Mouse (Mus musculus): ENCODE measurements around the gene Olfr435. TPM values are rescaled to one million over a fixed set of nuclear protein-coding genes. Genes with fewer than 3 reads are reported as not detected.
"Not testable (repeated sequence)": the region's sequence is repeated elsewhere in the genome, so short reads cannot be mapped to it uniquely, and the experiment has no call there.

The Olfr435 gene
- not detected for total RNA-seq (2021)
- long read RNA-seq, experiment 1: 0 reads
- long read RNA-seq, experiment 2: 0 reads

- no peak for DNase-seq
These were observed at the start of gene Olfr435 for GRCm38 (mm10) chr6:43196781-43197180. Olfr435 (plus strand) TSS chr6:43197146.

- no peak for DNase-seq
These were observed 37.4 kb upstream of the Olfr435 start for GRCm38 (mm10) chr6:43159502-43159901.

- no peak for DNase-seq
These were observed 34.0 kb upstream of the Olfr435 start, which contains the start of gene Olfr437 for GRCm38 (mm10) chr6:43162982-43163381. Olfr437 (plus strand) TSS chr6:43163282.

GRCm38 (mm10) chr6:43167246-43167645 is 29.7 kb upstream of the Olfr435 start:
- no peak for DNase-seq

- no peak for DNase-seq
These were observed 25.1 kb upstream of the Olfr435 start, which contains the start of gene Olfr13 for GRCm38 (mm10) chr6:43171840-43172239. Olfr13 (plus strand) TSS chr6:43172140.

DNA sequence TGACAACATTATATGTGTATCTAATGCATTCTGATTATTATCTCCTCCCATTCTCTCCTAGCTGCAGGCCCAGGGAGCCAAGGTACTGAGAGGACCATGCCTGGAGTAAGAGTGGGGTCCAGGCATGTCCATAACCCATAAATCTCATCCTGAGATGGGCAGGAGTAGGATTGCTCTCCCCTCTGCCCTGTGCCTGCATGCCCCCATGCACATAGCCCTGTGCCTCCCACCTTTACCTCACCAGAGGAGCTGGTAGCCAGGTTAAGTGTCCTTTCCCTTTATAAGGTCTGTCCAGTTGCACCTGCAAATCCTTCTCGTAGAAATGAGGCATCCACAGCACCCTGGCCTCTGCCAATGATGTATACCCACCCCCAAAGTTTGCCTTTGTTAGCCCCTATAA is 18.8 kb upstream of the Olfr435 start:
- DNase-seq: no peak

DNA sequence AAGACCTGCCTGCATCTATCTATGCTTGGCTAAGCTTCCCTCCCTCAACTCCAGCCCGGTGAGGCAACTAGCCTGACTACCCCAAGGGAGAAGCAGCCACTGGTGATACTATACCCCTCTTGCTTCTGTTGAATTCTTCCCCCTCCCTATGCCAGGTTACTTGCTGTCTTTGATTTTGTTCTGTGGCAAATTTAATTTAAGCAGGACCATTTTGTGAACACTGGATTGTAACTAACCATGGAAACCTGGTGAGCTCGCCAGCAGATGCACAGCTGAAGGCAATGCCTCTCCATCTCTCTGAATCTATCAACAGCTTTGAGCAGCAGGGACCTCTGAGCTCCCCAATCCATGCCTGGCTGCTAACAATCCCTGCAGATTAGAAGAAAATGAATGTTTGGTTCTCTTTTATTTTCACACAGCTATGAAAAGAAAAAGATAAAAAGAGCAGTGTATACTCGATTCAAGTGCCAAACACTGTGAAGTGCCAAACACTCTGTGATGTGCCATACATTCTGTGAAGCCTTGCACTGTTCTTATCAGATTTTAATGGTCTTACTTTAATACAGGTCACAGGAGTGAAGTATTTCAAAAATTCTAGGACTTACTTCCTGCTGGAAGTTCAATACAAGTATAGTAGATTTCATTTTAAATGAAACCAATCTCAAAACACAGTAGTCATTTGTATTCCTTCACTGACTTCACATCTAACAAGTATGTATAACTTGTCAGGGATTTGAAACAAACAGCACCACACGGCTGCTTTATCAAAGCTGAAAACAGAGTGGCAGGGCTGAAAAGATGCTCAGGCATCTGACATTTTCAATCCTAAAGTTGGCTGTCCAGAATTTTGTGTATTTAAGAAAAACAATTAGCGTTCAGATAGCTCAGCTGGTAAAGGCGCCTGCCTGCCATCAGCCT is 18.1 kb upstream of the Olfr435 start:
- DNase-seq: no peak

GRCm38 (mm10) chr6:43190986-43191385 is 6.0 kb upstream of the Olfr435 start:
- DNase-seq: no peak

DNA sequence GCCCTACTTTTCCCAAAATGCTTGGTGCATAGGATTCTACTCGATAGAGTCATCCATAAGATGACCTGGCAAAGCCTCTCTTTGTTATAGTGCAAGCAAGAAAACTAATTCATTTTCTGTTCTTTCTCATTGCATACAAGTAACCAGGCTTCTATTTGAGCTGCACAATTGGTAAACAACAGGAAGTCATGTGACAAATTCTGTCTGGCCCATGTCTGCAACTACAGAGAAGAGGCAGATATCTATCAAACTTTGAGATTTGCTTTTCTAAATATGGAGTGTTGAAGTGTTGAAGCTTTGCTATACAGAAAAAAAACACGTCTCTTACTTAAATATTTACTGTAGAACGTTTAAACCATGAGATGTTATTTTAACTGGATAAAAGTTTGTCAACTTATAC is 1.1 kb downstream of the Olfr435 start:
- no peak for DNase-seq

DNA sequence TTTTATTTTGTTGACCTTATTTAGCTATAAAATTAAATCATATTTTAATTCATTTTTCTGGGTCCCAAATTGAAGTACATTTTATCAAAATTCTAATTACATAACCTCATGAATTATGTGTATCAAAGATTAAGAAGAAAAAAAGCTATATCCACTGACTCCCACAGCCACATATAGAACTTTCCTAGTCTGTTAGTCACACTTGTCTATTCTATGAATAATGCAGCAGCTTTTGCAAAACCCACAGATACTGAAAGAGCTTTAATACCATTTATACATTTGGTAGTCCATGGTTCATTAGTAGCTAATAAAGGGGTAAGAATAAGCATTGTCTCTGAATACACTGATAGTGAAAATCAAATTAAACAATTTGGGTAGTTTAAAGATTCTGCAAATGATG is 5.8 kb downstream of the Olfr435 start:
- no peak for DNase-seq

DNA sequence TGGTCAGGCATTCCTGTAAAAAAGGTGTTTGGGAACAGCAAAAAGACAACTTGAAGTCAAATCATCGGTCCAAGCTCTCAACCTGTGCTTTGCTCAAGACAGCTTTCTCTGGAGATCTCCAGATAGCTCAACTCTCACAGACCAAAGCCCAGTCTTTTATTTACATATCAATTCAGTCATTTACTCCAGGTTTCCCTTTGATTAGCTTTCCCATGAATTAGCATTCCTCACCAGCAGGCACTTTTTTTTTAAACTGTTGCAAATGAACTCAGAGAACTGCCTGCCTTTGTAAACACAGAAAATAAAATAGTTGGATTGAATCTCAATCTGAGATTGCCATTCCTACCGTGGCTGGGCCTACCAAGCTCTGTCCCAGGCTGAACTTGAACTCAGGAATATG is 8.4 kb downstream of the Olfr435 start:
- DNase-seq: no peak

DNA sequence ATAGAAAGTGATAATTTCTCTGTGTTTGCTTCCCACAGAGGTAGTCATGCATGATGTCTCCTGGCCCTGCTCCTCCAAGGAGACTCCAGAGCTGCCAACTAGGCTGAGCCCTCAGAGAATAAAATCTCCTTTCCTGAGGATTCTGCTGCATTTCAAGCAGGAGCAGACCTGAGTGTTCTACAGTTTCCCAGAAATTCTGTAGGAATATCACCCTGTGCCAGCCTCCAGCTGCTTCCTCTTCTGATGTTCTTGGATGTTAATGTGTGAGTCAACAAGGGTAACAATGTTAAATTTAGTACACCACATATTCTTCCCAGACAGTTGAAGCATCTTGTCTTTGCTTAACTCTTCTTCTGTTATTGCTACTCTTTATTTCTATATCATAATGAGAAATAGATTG is 15.9 kb downstream of the Olfr435 start, which contains the start of gene Olfr434:
Olfr434 (plus strand) TSS at position 149 of the 400 bp plus-strand sequence.
- DNase-seq: not testable (repeated sequence)

- not testable (repeated sequence) for DNase-seq
These were observed 34.3 kb downstream of the Olfr435 start, which contains the start of gene Olfr47 for GRCm38 (mm10) chr6:43231255-43231654. Olfr47 (plus strand) TSS chr6:43231529.

GRCm38 (mm10) chr6:43242061-43242460 is 45.1 kb downstream of the Olfr435 start:
- DNase-seq: no peak

DNA sequence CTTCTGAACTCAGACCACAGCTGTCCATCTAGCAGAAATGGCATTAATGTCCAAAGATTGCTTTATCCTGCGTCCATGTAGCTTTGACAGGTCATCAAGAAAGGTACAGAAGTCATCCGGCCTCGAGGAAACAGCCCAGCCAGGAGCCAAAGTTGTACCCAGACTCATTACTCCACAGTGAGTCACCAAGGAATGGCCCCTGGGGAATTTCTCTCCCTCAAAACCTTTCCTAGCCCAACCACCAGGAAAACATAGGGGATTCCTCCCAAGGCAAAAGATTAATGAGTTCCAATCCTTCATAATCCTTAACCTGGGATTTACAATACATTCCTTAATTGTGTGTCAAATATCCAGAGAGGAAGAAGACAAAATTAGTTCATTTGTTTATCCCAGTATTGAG is 50.5 kb downstream of the Olfr435 start:
- DNase-seq: no peak

DNA sequence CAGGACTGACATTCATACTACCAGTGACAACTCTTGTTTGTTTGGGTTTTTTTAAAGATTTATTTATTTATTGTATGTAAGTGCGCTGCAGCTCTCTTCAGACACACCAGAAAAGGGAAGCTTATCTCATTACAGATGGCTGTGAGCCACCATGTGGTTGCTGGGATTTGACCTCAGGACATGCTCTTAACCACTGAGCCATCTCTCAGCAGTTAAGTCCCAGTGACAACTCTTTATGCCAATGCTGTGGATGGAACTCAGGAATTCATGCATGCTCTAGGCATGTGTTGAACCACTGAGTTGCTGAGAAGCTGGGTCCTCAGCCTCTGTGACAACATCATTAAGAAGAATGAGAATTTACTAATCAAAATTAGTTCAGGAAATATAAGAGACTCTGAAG is 56.0 kb downstream of the Olfr435 start:
- no peak for DNase-seq

Other genes starting within 250 kb of the Olfr435 start
- gene Olfr444, start 248.1 kb upstream of the Olfr435 start, total RNA-seq (2021): not detected
- gene Olfr441, start 90.8 kb upstream of the Olfr435 start, total RNA-seq (2021): not detected
- not detected for gene Olfr237-ps1, start 50.6 kb upstream of the Olfr435 start, total RNA-seq (2021)
- not detected for gene Olfr437, start 33.9 kb upstream of the Olfr435 start, total RNA-seq (2021)
- gene Olfr13, start 25.0 kb upstream of the Olfr435 start, total RNA-seq (2021): not detected
- gene Olfr434, start 15.9 kb downstream of the Olfr435 start, total RNA-seq (2021): not detected
- not detected for gene Olfr47, start 34.4 kb downstream of the Olfr435 start, total RNA-seq (2021)
- 10 to 100 TPM; 12.7 to 13.3 TPM for gene Arhgef5, start 68.4 kb downstream of the Olfr435 start, total RNA-seq (2021)
- not detected for gene Nobox, start 112.4 kb downstream of the Olfr435 start, total RNA-seq (2021)

Measured in heart, adult 18-20 months (tissue).